Mouse (Mus musculus) midbrain, embryonic 13.5 days (tissue): ENCODE data around the gene Stx8. TPM values are rescaled to one million over a fixed set of nuclear protein-coding genes. Genes with fewer than 3 reads are reported as not detected.
A peak's percentile ranks its signal among the peaks of the same experiment; 100 is the strongest.

Source experiments
- ATAC-seq: fragments of 200-750 bp; cut with Nextera tagmentation; 2 replicates; pipeline ENCODE4 v1.8.0; 2017; ENCODE audit warnings: mild to moderate bottlenecking, moderate TSS enrichment, moderate library complexity
- H3K27ac ChIP-seq: fragments of 300-500 bp; sonication (generic); 2 replicates; pipeline ENCODE4 v1.5.1; 2015; ENCODE audit warnings: inconsistent platforms, mild to moderate bottlenecking, moderate library complexity
- H3K27me3 ChIP-seq: fragments of 300-500 bp; sonication (generic); 2 replicates; pipeline ENCODE4 v1.6.1; 2015; ENCODE audit warnings: mild to moderate bottlenecking, inconsistent platforms
- H3K36me3 ChIP-seq: fragments of 300-500 bp; sonication (generic); 2 replicates; pipeline ENCODE4 v1.6.1; 2015; ENCODE audit warnings: mild to moderate bottlenecking, inconsistent platforms
- H3K4me1 ChIP-seq: fragments of 300-500 bp; sonication (generic); replicated peaks from 2 replicates; pipeline ENCODE4 v1.6.1; 2015; ENCODE audit warnings: inconsistent platforms
- H3K4me2 ChIP-seq: fragments of 300-500 bp; sonication (generic); replicated peaks from 2 replicates; pipeline ENCODE4 v1.6.1; 2015; ENCODE audit warnings: moderate library complexity, mild to moderate bottlenecking, inconsistent platforms
- H3K4me3 ChIP-seq: fragments of 300-500 bp; sonication (generic); replicated peaks from 2 replicates; pipeline ENCODE4 v1.5.1; 2015; ENCODE audit warnings: mild to moderate bottlenecking, inconsistent platforms
- H3K9ac ChIP-seq: fragments of 300-500 bp; sonication (generic); replicated peaks from 2 replicates; pipeline ENCODE4 v1.6.1; 2015; ENCODE audit warnings: mild to moderate bottlenecking, inconsistent platforms
- H3K9me3 ChIP-seq: fragments of 300-500 bp; sonication (generic); 2 replicates; pipeline ENCODE4 v1.6.1; 2016; ENCODE audit warnings: mild to moderate bottlenecking, inconsistent platforms
- WGBS: fragments of 180-500 bp; shearing (Covaris S2); methylation state at CpG from one replicate; pipeline ENCODE4 v1.1.7; 2015; 5-methylcytosine and 5-hydroxymethylcytosine counted together
- polyA plus RNA-seq: library from polyadenylated mRNA; unstranded; fragments of >200 nt; fragmentation: Nextera tagmentation; extraction: Ambion mirVana; gene quantifications from 2 replicates; pipeline ENCODE4 v1.2.1, GENCODE M21; 2015

Gene Stx8
- polyA plus RNA-seq, 1 experiment from 2014 or later = 67.4 TPM

GRCm38 (mm10) chr11:68026590-68026989 lies 60.6 kb downstream of the Stx8 start:
- Histone ChIP-seq H3K27me3 (no peaks in the 10 kb centered on the region), H3K36me3 (no peaks in the 10 kb centered on the region), H3K9ac (no peak overlapping the region), H3K9me3 (no peaks in the 10 kb centered on the region), H3K4me2 (no peak overlapping the region), H3K4me3 (no peak overlapping the region), H3K4me1 (peaks cover 4% of the 10 kb centered on the region; the same call in 1 of the 2 replicates), H3K27ac (no peak overlapping the region)
- 86% methylated on average over 5 of the region's 5 CpGs for WGBS
- ATAC-seq = no peak

- H3K4me3 ChIP-seq = no peak overlapping the region
- H3K36me3 ChIP-seq = no peaks in the 10 kb centered on the region
- H3K27me3 ChIP-seq = no peaks in the 10 kb centered on the region
- no peak overlapping the region for H3K4me2 ChIP-seq
- peaks cover 4% of the 10 kb centered on the region; the same call in 1 of the 2 replicates for H3K4me1 ChIP-seq
- H3K27ac ChIP-seq = no peak overlapping the region
- H3K9me3 ChIP-seq = no peaks in the 10 kb centered on the region
- ATAC-seq = no peak
- no peak overlapping the region for H3K9ac ChIP-seq
- 74% methylated on average over 4 of the region's 4 CpGs for WGBS
Observed at GRCm38 (mm10) chr11:68029079-68029478, 63.1 kb downstream of the Stx8 start.

- 2% methylated on average over 3 of the region's 3 CpGs for WGBS
- Histone ChIP-seq H3K9ac (no peak overlapping the region), H3K4me2 (no peak overlapping the region), H3K27me3 (no peaks in the 10 kb centered on the region), H3K4me1 (peaks cover 4% of the 10 kb centered on the region; the same call in 1 of the 2 replicates), H3K36me3 (no peaks in the 10 kb centered on the region), H3K4me3 (no peak overlapping the region), H3K27ac (no peak overlapping the region), H3K9me3 (no peaks in the 10 kb centered on the region)
- ATAC-seq = no peak
Observed at GRCm38 (mm10) chr11:68029871-68030270, 63.9 kb downstream of the Stx8 start.

- Histone ChIP-seq H3K4me3 (no peak overlapping the region), H3K4me1 (peaks cover 4% of the 10 kb centered on the region; the same call in 1 of the 2 replicates), H3K9ac (no peak overlapping the region), H3K4me2 (no peak overlapping the region), H3K27ac (no peak overlapping the region), H3K27me3 (no peaks in the 10 kb centered on the region), H3K36me3 (no peaks in the 10 kb centered on the region), H3K9me3 (no peaks in the 10 kb centered on the region)
- ATAC-seq = no peak
- 100% methylated on average over 1 of the region's 1 CpGs for WGBS
Observed at GRCm38 (mm10) chr11:68030771-68031170, 64.8 kb downstream of the Stx8 start.

GRCm38 (mm10) chr11:68032448-68032847 lies 66.5 kb downstream of the Stx8 start:
- Histone ChIP-seq H3K9ac (no peak overlapping the region), H3K36me3 (no peaks in the 10 kb centered on the region), H3K4me2 (no peak overlapping the region), H3K27ac (no peak overlapping the region), H3K9me3 (no peaks in the 10 kb centered on the region), H3K4me1 (peaks cover 7% of the 10 kb centered on the region), H3K4me3 (no peak overlapping the region), H3K27me3 (no peaks in the 10 kb centered on the region)
- ATAC-seq = no peak
- WGBS = 88% methylated on average over 2 of the region's 2 CpGs

GRCm38 (mm10) chr11:68033331-68033926 lies 67.4 kb downstream of the Stx8 start:
- H3K4me1 ChIP-seq = peaks cover 7% of the 10 kb centered on the region
- H3K4me3 ChIP-seq = no peak overlapping the region
- H3K27ac ChIP-seq = no peak overlapping the region
- no peak for ATAC-seq
- H3K9ac ChIP-seq = no peak overlapping the region
- WGBS = 92% methylated on average over 11 of the region's 11 CpGs
- H3K27me3 ChIP-seq = no peaks in the 10 kb centered on the region
- no peaks in the 10 kb centered on the region for H3K9me3 ChIP-seq
- no peak overlapping the region for H3K4me2 ChIP-seq
- H3K36me3 ChIP-seq = no peaks in the 10 kb centered on the region

GRCm38 (mm10) chr11:68034422-68034821 lies 68.4 kb downstream of the Stx8 start:
- no peaks in the 10 kb centered on the region for H3K9me3 ChIP-seq

GRCm38 (mm10) chr11:68035303-68035891 lies 69.4 kb downstream of the Stx8 start:
- WGBS = 82% methylated on average over 4 of the region's 4 CpGs
- H3K9me3 ChIP-seq = no peaks in the 10 kb centered on the region
- H3K4me3 ChIP-seq = no peak overlapping the region
- H3K27ac ChIP-seq = no peak overlapping the region
- H3K27me3 ChIP-seq = no peaks in the 10 kb centered on the region
- no peak overlapping the region for H3K9ac ChIP-seq
- peaks cover 4% of the 10 kb centered on the region; the same call in 1 of the 2 replicates for H3K4me1 ChIP-seq
- no peaks in the 10 kb centered on the region for H3K36me3 ChIP-seq
- no peak for ATAC-seq
- H3K4me2 ChIP-seq = no peak overlapping the region

More at GRCm38 (mm10) chr11:68034422-68034821, 68.4 kb downstream of the Stx8 start:
- H3K27me3 ChIP-seq = no peaks in the 10 kb centered on the region
- no peaks in the 10 kb centered on the region for H3K36me3 ChIP-seq
- WGBS = 93% methylated on average over 5 of the region's 5 CpGs
- no peak for ATAC-seq
- H3K4me1 ChIP-seq = peaks cover 7% of the 10 kb centered on the region
- H3K27ac ChIP-seq = no peak overlapping the region
- H3K4me2 ChIP-seq = no peak overlapping the region
- H3K4me3 ChIP-seq = no peak overlapping the region
- H3K9ac ChIP-seq = no peak overlapping the region

- Histone ChIP-seq H3K4me1 (peaks cover 4% of the 10 kb centered on the region; the same call in 1 of the 2 replicates), H3K27me3 (no peaks in the 10 kb centered on the region), H3K9me3 (no peaks in the 10 kb centered on the region), H3K4me3 (no peak overlapping the region), H3K9ac (no peak overlapping the region), H3K4me2 (no peak overlapping the region), H3K27ac (0 out of 2 replicates have a peak overlapping the region, but pooled peaks have one; percentile 11), H3K36me3 (no peaks in the 10 kb centered on the region)
- no peak for ATAC-seq
- 76% methylated on average over 20 of the region's 20 CpGs for WGBS
Observed at GRCm38 (mm10) chr11:68036133-68036959, 70.4 kb downstream of the Stx8 start.

GRCm38 (mm10) chr11:68037093-68037492 lies 71.1 kb downstream of the Stx8 start:
- Histone ChIP-seq H3K4me2 (no peak overlapping the region), H3K27ac (0 out of 2 replicates have a peak overlapping the region, but pooled peaks have one; percentile 11)
- ATAC-seq = no peak

GRCm38 (mm10) chr11:68038101-68038500 lies 72.1 kb downstream of the Stx8 start:
- ATAC-seq = no peak
- Histone ChIP-seq H3K27me3 (0 out of 2 replicates have a peak, but pooled peaks cover 4% of the 10 kb centered on the region), H3K4me2 (no peak overlapping the region), H3K9ac (no peak overlapping the region), H3K9me3 (no peaks in the 10 kb centered on the region), H3K4me3 (no peak overlapping the region), H3K4me1 (peaks cover 5% of the 10 kb centered on the region; the same call in 1 of the 2 replicates), H3K36me3 (no peaks in the 10 kb centered on the region), H3K27ac (no peak overlapping the region)
- WGBS = 78% methylated on average over 2 of the region's 2 CpGs

More at GRCm38 (mm10) chr11:68037093-68037492, 71.1 kb downstream of the Stx8 start:
- Histone ChIP-seq H3K36me3 (no peaks in the 10 kb centered on the region), H3K9me3 (no peaks in the 10 kb centered on the region), H3K9ac (no peak overlapping the region), H3K4me3 (no peak overlapping the region), H3K27me3 (0 out of 2 replicates have a peak, but pooled peaks cover 4% of the 10 kb centered on the region), H3K4me1 (peaks cover 4% of the 10 kb centered on the region; the same call in 1 of the 2 replicates)
- WGBS = 81% methylated on average over 9 of the region's 9 CpGs

GRCm38 (mm10) chr11:68044181-68044580 lies 78.2 kb downstream of the Stx8 start:
- H3K4me3 ChIP-seq = no peak overlapping the region
- no peak overlapping the region for H3K9ac ChIP-seq
- H3K4me2 ChIP-seq = no peak overlapping the region
- no peaks in the 10 kb centered on the region for H3K36me3 ChIP-seq
- H3K27ac ChIP-seq = no peak overlapping the region
- 0 out of 2 replicates have a peak, but pooled peaks cover 4% of the 10 kb centered on the region for H3K27me3 ChIP-seq
- H3K9me3 ChIP-seq = no peaks in the 10 kb centered on the region
- ATAC-seq = no peak
- H3K4me1 ChIP-seq = peaks cover 15% of the 10 kb centered on the region
- WGBS = 24% methylated on average over 11 of the region's 11 CpGs
